30 mouse cellular contexts compared by ENCODE assay signal in genomic region chr16:50305156-50305555, GRCm38 (mm10).
DNase-seq lines count a peak whose midpoint lies in the region; ATAC-seq lines count a peak whose summit lies in the region.
"Had no signal": no experiment of that assay in that cellular context is flagged by ENCODE, and none has a peak within 500 bp of the region (broad histone marks: within the 10 kb centered on the region; RNA-seq: fewer than 3 reads in every experiment).

No protein-coding gene starts in this region.

- intact Hi-C loops in left cerebral cortex, postnatal 10 days (cut with DNase I): loop anchor here (5.0 kb wide), 1 partner anchor 53 kb away; no protein-coding TSS in a partner anchor
- intact Hi-C loops in gastrocnemius, postnatal 36 days (cut with DNase I): loop anchor here (5.0 kb wide), 1 partner anchor 48 kb away; no protein-coding TSS in a partner anchor

- 91% methylated on average over 6 of the region's 6 CpGs for WGBS in forebrain, embryonic 10.5 days

- H3K27ac ChIP-seq in forebrain, embryonic 10.5 days: no peak overlapping the region
- H3K27ac ChIP-seq: embryonic facial prominence, embryonic 10.5 days; embryonic facial prominence, embryonic 13.5 days; forebrain, embryonic 13.5 days; gastrocnemius, adult 2 months; heart, adult 2 months; heart, embryonic 10.5 days; heart, embryonic 13.5 days; hindbrain, embryonic 14.5 days; hindbrain, postnatal 0 days; intestine, embryonic 15.5 days had no signal

- peak; percentile 10 for DNase-seq in CD4-positive, CD25-positive, alpha-beta regulatory T cell, adult 2 months (ENCODE audit: low read depth, low spot score)
- no peak for DNase-seq in forebrain, embryonic 10.5 days (ENCODE audit: extremely low spot score, low spot score)
- no peak for DNase-seq in left cerebral cortex, postnatal 10 days (ENCODE audit: extremely low spot score in 1 of 2, low spot score in 2 of 2)
- DNase-seq in frontal cortex, postnatal 36 days (ENCODE audit: low spot score in 2 of 2): no peak
- no peak for DNase-seq in gastrocnemius, postnatal 36 days
- DNase-seq: adrenal gland, adult 2 months; adrenal gland, postnatal 14 days; cerebellum, adult 18-20 months; cerebellum, adult 9-10 months; cerebellum, postnatal 14 days; embryo, embryonic 11 days; gastrocnemius, adult 2 months; gastrocnemius, postnatal 14 days; heart, adult 2 months; heart, postnatal 14 days; heart, postnatal 4 days; kidney, adult 11 months had no signal

- ATAC-seq in activated CD4-positive, CD25-positive, alpha-beta regulatory T cell, adult 4 months: peak; percentile 81
- peak; percentile 25; the same call in 1 of the 2 replicates for ATAC-seq in common myeloid progenitor, adult 5-6 weeks (replicated peaks; ENCODE audit: low read depth, poor library complexity, severe bottlenecking)
- peak; percentile 46; the same call in 1 of the 2 replicates for ATAC-seq in megakaryocyte, adult 5-6 weeks (ENCODE audit: poor library complexity, severe bottlenecking)
- ATAC-seq: forebrain, embryonic 13.5 days; forebrain, embryonic 16.5 days; hindbrain, postnatal 0 days; intestine, embryonic 15.5 days had no signal

- H3K9me3 ChIP-seq in forebrain, embryonic 10.5 days: no peaks in the 10 kb centered on the region
- H3K9me3 ChIP-seq: embryonic facial prominence, embryonic 10.5 days; embryonic facial prominence, embryonic 13.5 days; forebrain, embryonic 13.5 days; heart, embryonic 10.5 days; heart, embryonic 13.5 days; intestine, embryonic 15.5 days had no signal

- H3K4me3 ChIP-seq in forebrain, embryonic 10.5 days: no peak overlapping the region
- H3K4me3 ChIP-seq: embryonic facial prominence, embryonic 10.5 days; embryonic facial prominence, embryonic 13.5 days; erythroblast, embryonic 14.5 days; forebrain, embryonic 13.5 days; gastrocnemius, adult 2 months; heart, adult 2 months; heart, embryonic 10.5 days; heart, embryonic 13.5 days; intestine, embryonic 15.5 days had no signal

- no peaks in the 10 kb centered on the region for H3K4me1 ChIP-seq in forebrain, embryonic 10.5 days
- H3K4me1 ChIP-seq: embryonic facial prominence, embryonic 10.5 days had no signal

- no peaks in the 10 kb centered on the region for H3K36me3 ChIP-seq in forebrain, embryonic 10.5 days (replicated peaks)
- H3K36me3 ChIP-seq: embryonic facial prominence, embryonic 10.5 days; embryonic facial prominence, embryonic 13.5 days; heart, embryonic 10.5 days; heart, embryonic 13.5 days; intestine, embryonic 15.5 days had no signal

- no peaks in the 10 kb centered on the region for H3K27me3 ChIP-seq in forebrain, embryonic 10.5 days (ENCODE audit: poor library complexity, severe bottlenecking)
- H3K27me3 ChIP-seq: embryonic facial prominence, embryonic 13.5 days; forebrain, embryonic 13.5 days; heart, embryonic 13.5 days; intestine, embryonic 15.5 days had no signal

Comparison
In these comparisons a context has a peak if more than half of its experiments do, and no peak if none do; other contexts are left out.
1. ATAC-seq: peak in every context shown above with its lines; median percentile 81 in activated CD4-positive, CD25-positive, alpha-beta regulatory T cell, adult 4 months; 46 in megakaryocyte, adult 5-6 weeks; 25 in common myeloid progenitor, adult 5-6 weeks.